Mouse (Mus musculus) forebrain, embryonic 11.5 days (tissue): ENCODE measurements around the gene Nck2. TPM values are rescaled to one million over a fixed set of nuclear protein-coding genes. Genes with fewer than 3 reads are reported as not detected.

ENCODE experiments used
- ATAC-seq: fragments of 200-750 bp; cut with Nextera tagmentation; replicated peaks from 2 replicates; pipeline ENCODE4 v1.8.0; 2017; ENCODE audit warnings: moderate TSS enrichment; ENCODE audit not compliant: low FRiP score
- DNase-seq: peaks from one replicate; pipeline ENCODE4 v3.0.0-alpha.2; 2017; ENCODE audit warnings: low spot score
- H3K27ac ChIP-seq: fragments of 300-500 bp; sonication (generic); 2 replicates; pipeline ENCODE4 v1.5.1; 2014; ENCODE audit warnings: low read depth, low read length
- H3K27me3 ChIP-seq: fragments of 300-500 bp; sonication (generic); 2 replicates; pipeline ENCODE4 v1.6.1; 2014; ENCODE audit warnings: mild to moderate bottlenecking, low read length, mixed read lengths; ENCODE audit not compliant: control insufficient read depth, insufficient read depth
- H3K36me3 ChIP-seq: fragments of 300-500 bp; sonication (generic); 2 replicates; pipeline ENCODE4 v1.6.1; 2014; ENCODE audit warnings: mild to moderate bottlenecking, low read length, moderate library complexity, mixed read lengths; ENCODE audit not compliant: control insufficient read depth, insufficient read depth
- H3K4me1 ChIP-seq: fragments of 300-500 bp; sonication (generic); replicated peaks from 2 replicates; pipeline ENCODE4 v1.6.1; 2014; ENCODE audit warnings: low read length, mixed read lengths; ENCODE audit not compliant: control insufficient read depth, insufficient read depth
- H3K4me2 ChIP-seq: fragments of 300-500 bp; sonication (generic); 2 replicates; pipeline ENCODE4 v1.6.1; 2014; ENCODE audit warnings: low read depth, mild to moderate bottlenecking, low read length, moderate library complexity, mixed read lengths; ENCODE audit not compliant: severe bottlenecking
- H3K4me3 ChIP-seq: fragments of 300-500 bp; sonication (generic); 2 replicates; pipeline ENCODE4 v1.5.1; 2014; ENCODE audit warnings: low read depth, low read length
- H3K9ac ChIP-seq: fragments of 300-500 bp; sonication (generic); 2 replicates; pipeline ENCODE4 v1.6.1; 2014; ENCODE audit warnings: low read length
- H3K9me3 ChIP-seq: fragments of 300-500 bp; sonication (generic); 2 replicates; pipeline ENCODE4 v1.6.1; 2016; ENCODE audit warnings: low read length, mixed read lengths; ENCODE audit not compliant: control insufficient read depth
- WGBS: fragments of 180-500 bp; shearing (Covaris S2); extraction: QIAGEN DNeasy Blood & Tissue Kit; methylation state at CpG from one replicate; pipeline ENCODE4 v1.1.7; 2014; 5-methylcytosine and 5-hydroxymethylcytosine counted together
- polyA plus RNA-seq: library from polyadenylated mRNA; unstranded; fragments of >200 nt; fragmentation: Nextera tagmentation; extraction: Ambion mirVana; gene quantifications from 2 replicates; pipeline ENCODE4 v1.2.1, GENCODE M21; 2014

Nck2 gene
- polyA plus RNA-seq, 1 experiment from 2014 or later, result 37.8 TPM

DNA sequence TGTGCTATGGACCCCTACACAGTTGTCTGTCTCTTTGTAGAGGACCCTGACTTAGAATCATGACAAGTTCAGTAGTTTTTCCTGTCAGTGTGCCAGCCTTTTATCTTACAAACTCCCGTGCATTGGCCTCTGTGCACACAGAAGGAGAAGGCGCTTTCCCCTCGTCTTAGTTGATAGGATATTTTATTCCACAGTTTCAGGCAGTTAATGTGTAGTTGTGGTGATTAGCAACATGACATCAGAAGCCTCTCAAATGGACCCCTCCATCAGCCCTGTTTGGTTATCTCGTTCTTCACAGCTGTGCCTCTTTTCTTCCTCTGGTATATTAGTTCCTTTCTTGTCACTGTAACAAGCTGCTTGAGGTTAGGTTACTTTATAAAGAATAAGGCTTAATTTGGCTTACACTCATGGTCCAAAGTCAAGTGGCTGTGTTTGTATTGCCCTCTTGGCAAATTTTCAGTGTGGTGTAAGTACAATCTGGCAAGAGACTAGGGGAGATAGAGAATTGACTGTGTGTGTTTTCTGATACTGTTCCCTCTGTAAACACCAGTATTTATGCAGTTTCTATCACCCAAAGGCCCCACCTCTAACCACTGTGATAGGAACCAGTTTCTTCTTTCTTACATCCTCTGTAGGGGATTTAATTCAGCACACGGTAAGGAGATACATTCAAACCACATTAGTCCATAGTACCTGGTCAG lies 89.8 kb downstream of the Nck2 start:
- WGBS, result 90% methylated on average over 5 of the region's 5 CpGs
- Histone ChIP-seq H3K9ac (no peak overlapping the region), H3K36me3 (peaks cover 4% of the 10 kb centered on the region; the same call in 1 of the 2 replicates), H3K4me2 (no peak overlapping the region), H3K4me1 (no peaks in the 10 kb centered on the region), H3K9me3 (no peaks in the 10 kb centered on the region), H3K27me3 (no peaks in the 10 kb centered on the region), H3K4me3 (no peak overlapping the region), H3K27ac (no peak overlapping the region)
- DNase-seq (no peak), ATAC-seq (no peak)

DNA sequence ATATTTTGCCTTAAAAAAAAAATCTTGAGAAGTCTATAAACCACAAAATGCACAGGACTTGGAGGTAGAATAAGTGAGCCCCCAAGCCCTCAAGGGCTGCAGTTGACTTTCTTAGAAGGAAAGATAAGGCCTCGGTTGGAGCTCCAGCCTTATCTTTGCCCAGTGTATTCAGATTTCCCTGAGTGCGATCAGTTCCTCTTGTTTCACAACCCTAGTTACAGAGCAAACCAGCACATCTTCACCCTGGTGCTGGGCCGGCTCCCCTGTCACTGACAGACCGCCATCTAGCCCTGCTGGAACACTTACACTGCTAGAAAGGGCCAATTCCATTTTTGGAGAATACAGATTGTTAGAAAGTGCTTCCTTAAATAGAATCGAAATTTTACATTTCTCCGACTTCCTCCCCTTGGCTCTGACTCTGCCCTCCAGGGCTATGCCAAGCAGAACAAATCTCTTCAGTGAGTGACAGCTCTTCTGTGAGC lies 91.2 kb downstream of the Nck2 start:
- Histone ChIP-seq H3K9me3 (no peaks in the 10 kb centered on the region), H3K9ac (no peak overlapping the region), H3K27ac (no peak overlapping the region), H3K4me3 (no peak overlapping the region), H3K36me3 (peaks cover 4% of the 10 kb centered on the region; the same call in 1 of the 2 replicates), H3K4me1 (no peaks in the 10 kb centered on the region), H3K4me2 (no peak overlapping the region), H3K27me3 (no peaks in the 10 kb centered on the region)
- no peak for DNase-seq
- WGBS, result 93% methylated on average over 6 of the region's 6 CpGs
- ATAC-seq, result no peak

DNA sequence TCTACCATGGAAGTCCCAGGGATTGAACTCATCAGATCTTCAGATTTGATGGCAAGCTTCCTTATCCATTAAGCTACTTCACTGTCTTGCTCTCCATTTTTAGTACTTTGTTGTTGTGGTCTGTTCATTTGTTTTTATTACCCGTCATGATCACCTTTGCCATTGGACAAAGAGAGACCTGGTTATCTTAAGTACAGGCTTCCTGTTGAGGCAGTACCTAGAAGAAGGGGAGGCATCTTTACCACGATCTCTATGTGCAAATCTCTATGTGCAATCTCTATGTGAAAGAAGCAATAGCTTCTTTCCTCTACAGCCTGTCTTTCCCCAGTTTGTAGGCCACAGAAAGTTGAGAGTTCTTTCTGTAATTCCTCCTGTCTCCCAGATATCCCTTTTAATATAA lies 91.9 kb downstream of the Nck2 start:
- no peak for ATAC-seq

DNA sequence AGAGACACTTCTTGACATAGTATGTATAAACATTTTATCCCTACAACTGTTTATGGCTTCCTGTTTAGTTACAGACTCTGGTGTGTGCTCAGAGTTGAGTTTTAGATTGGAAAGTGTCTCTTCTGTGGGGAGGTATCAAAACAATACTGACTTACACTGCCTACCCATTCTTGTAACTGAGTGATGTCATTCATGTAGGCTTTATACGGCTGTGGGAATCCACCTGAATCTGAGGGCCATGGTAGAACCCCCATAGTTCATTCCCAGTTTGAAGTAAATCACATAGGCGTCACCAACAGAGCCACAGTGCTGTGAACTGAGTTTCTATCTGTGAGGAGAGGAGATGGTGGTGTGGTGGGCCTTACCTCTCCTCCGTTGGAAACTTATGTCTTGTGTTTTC lies 92.6 kb downstream of the Nck2 start:
- ATAC-seq (no peak), DNase-seq (no peak)
- Histone ChIP-seq H3K27ac (no peak overlapping the region), H3K4me1 (no peaks in the 10 kb centered on the region), H3K9ac (no peak overlapping the region), H3K36me3 (peaks cover 4% of the 10 kb centered on the region; the same call in 1 of the 2 replicates), H3K9me3 (no peaks in the 10 kb centered on the region), H3K27me3 (no peaks in the 10 kb centered on the region), H3K4me2 (no peak overlapping the region), H3K4me3 (no peak overlapping the region)
- WGBS, result 87% methylated on average over 3 of the region's 3 CpGs

More for the DNA sequence above, 91.9 kb downstream of the Nck2 start:
- Histone ChIP-seq H3K9me3 (no peaks in the 10 kb centered on the region), H3K27me3 (no peaks in the 10 kb centered on the region), H3K36me3 (peaks cover 4% of the 10 kb centered on the region; the same call in 1 of the 2 replicates), H3K27ac (no peak overlapping the region), H3K4me3 (no peak overlapping the region), H3K4me2 (no peak overlapping the region), H3K9ac (no peak overlapping the region), H3K4me1 (no peaks in the 10 kb centered on the region)
- WGBS, result 92% methylated on average over 2 of the region's 2 CpGs
- DNase-seq, result no peak

DNA sequence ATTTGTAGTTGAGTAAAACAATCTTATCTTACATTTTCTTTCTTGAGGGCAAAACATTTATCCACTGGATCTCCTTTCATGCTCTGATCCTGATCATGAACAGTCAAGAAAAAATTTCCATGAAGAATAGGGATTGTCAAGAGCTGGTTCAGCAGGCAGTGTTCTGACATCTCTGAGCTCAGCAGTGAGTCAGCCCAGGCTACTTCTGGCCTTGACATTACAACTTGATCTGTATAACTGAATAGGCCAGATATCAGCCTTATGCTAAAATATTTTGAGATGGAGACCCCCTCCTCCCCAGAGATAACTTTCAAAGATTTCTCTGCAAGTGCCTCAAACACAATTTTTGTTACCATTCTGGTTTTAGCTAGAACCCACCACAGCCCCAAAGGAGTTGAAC lies 93.1 kb downstream of the Nck2 start:
- no peak overlapping the region for H3K4me2 ChIP-seq
- peaks cover 4% of the 10 kb centered on the region; the same call in 1 of the 2 replicates for H3K36me3 ChIP-seq
- no peaks in the 10 kb centered on the region for H3K9me3 ChIP-seq
- H3K27ac ChIP-seq, result no peak overlapping the region
- DNase-seq, result no peak
- H3K27me3 ChIP-seq, result no peaks in the 10 kb centered on the region
- H3K9ac ChIP-seq, result no peak overlapping the region
- ATAC-seq, result no peak
- H3K4me3 ChIP-seq, result no peak overlapping the region
- no peaks in the 10 kb centered on the region for H3K4me1 ChIP-seq

DNA sequence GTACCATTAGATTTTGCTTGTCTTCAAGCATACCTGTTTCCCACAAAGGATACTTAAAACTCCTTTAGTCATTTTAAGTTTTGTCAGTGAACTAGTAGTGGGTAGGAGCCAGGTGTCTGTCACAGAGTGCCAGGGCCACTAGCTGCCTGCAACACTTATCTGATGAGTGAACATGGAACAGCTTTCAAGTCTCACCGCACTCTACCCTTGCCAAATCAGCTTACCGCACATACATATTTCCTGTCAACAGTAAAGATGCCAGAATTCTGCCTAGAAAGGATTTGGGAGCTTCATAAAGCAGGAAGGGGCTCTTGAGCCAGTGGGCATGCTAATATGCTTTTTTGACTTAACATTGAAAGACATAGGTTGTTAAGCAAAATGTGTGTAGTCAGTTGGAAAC lies 94.3 kb downstream of the Nck2 start:
- Histone ChIP-seq H3K36me3 (peaks cover 4% of the 10 kb centered on the region; the same call in 1 of the 2 replicates), H3K4me1 (no peaks in the 10 kb centered on the region), H3K4me3 (no peak overlapping the region), H3K27ac (no peak overlapping the region), H3K27me3 (no peaks in the 10 kb centered on the region), H3K4me2 (no peak overlapping the region), H3K9me3 (no peaks in the 10 kb centered on the region), H3K9ac (no peak overlapping the region)
- 94% methylated on average over 2 of the region's 2 CpGs for WGBS
- DNase-seq (no peak), ATAC-seq (no peak)

DNA sequence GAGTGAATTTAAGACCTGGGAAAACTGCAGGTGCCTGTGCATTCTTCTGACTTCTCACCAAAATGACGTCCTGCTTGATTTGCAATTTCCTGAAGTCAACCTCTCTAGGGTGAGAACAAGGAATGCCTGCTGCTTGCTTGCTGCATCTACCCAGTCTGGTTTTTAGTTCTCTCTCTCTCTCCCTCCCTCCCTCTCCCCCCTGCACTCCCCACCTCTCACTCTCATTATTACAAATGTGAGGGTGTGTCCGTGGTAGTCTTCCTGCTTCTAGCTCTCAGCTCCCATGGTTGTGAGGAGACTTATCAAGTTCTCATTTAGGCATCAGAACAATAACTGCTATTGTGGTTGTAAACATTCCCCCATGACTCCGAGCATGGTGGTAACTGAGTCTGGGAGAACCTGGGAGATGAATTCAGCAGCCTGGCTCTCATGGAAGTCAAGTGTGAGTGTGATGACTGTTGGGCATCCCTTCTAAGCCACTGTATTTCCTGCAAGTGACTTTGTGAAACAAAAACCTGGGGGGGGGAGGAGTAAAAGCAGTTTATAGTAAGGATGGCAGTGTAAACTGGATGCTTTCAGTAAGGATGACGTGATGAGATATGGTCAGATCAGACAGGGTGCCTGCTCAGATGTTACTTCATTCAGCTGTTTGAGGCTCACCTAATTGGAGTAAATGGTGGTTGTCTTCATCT lies 95.5 kb downstream of the Nck2 start:
- H3K4me2 ChIP-seq, result no peak overlapping the region
- no peaks in the 10 kb centered on the region for H3K9me3 ChIP-seq
- no peaks in the 10 kb centered on the region for H3K4me1 ChIP-seq
- no peaks in the 10 kb centered on the region for H3K27me3 ChIP-seq
- no peak overlapping the region for H3K9ac ChIP-seq
- WGBS, result 79% methylated on average over 4 of the region's 4 CpGs
- H3K4me3 ChIP-seq, result no peak overlapping the region
- ATAC-seq (no peak), DNase-seq (no peak)
- H3K36me3 ChIP-seq, result no peaks in the 10 kb centered on the region
- no peak overlapping the region for H3K27ac ChIP-seq

DNA sequence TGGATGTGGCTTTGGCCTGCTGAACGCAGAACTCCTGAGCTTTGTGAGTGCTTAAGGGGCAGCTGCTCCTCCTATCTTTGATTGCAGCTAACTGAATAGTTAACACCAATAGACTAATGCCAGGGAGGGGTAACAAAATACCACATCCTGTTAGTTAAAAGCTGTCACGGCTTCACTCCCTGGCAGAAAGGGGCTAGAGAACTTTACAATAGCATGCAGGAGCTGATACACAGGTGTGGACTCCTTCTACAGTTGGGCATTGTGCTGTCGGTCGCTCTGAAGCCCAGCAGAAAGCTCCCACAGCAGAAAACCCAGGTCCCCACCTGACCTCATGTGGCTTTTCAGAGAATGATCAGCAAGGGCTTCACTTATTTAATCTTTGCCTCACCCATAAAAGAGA lies 98.0 kb downstream of the Nck2 start:
- no peak for ATAC-seq
- Histone ChIP-seq H3K27me3 (no peaks in the 10 kb centered on the region), H3K9me3 (no peaks in the 10 kb centered on the region), H3K4me1 (no peaks in the 10 kb centered on the region), H3K4me2 (no peak overlapping the region), H3K36me3 (no peaks in the 10 kb centered on the region), H3K9ac (no peak overlapping the region), H3K27ac (no peak overlapping the region), H3K4me3 (no peak overlapping the region)
- 64% methylated on average over 4 of the region's 4 CpGs for WGBS
- DNase-seq, result no peak
